Mouse (Mus musculus): ENCODE measurements around the gene Tbx1.

Gene Tbx1

DNA sequence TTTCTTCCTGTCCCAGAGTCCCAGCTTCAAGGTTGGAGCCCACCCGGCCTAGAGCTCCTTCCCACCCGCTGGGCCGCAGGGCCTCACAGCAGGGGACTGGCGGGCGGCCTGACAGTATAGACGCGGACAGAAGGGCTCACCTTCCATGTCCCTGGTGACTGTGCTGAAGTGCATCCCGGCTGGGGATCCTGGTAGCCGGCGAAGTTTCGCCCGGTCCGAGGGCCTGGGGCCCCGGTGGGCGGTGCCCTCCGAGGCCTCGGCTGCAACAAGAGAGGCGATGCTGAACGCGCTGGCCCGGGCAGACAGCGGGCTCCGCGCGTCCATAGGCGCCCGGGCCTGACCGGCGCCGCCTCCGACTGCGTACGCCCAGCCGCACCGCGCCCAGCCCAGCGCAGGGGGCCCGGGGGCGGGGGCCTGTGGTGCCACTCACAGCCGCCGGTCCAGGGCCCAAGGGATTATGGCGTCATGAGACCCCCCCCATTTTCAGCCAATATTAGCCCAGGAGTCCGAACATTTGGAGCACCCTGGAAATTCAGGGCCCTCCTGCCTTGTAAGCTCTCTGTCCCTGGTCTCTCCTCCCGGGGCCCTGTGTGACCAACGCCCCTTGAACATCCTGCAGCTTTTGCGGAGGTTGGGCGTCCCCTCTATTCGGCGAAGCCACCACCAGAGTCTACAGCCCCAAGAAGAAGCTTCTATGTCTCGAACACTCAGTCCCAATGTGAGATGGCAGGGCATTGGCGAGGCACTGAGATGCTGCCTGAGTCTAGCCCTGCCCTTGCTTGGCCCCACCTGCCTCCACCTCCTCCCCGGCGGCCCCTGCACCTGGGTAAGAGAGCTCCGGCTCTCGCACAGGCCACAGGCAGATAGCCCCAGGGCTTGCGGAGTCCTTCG lies 2.4 kb downstream of the Tbx1 start:
- no peak for DNase-seq (ENCODE audit: low read depth, low spot score)

DNA sequence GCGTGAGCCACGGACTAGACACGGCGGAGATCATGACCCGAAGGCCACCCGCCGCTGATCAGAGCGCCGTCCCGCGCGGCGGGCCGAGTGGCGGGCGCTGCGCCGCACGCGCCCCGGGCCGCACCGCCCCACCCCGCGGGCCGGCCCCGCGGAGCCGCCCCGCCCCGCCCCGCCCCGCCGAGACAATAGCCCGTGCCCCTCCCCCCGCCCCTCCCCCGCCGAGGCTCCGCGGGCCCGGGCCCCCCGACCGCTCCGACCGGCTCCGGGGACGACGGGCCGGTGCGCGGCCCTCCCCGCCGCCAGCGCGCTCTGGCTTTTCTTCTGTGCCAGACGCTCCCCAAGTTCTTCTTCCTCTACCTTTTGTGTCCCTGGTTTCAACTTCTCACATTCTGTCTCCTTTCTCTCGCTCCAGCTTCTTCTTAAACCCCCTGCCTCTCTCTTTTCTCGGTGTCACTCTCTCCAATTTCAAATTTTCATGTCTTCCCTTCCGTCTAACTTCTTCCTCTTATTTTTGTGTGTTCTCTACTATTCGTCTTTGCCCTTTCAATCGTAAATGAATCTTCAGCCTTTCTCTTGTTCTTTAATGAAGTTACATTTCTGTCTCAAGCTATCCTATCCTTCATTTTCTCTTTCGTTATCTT lies 3.4 kb downstream of the Tbx1 start:
- DNase-seq (ENCODE audit: low read depth, low spot score): no peak

DNA sequence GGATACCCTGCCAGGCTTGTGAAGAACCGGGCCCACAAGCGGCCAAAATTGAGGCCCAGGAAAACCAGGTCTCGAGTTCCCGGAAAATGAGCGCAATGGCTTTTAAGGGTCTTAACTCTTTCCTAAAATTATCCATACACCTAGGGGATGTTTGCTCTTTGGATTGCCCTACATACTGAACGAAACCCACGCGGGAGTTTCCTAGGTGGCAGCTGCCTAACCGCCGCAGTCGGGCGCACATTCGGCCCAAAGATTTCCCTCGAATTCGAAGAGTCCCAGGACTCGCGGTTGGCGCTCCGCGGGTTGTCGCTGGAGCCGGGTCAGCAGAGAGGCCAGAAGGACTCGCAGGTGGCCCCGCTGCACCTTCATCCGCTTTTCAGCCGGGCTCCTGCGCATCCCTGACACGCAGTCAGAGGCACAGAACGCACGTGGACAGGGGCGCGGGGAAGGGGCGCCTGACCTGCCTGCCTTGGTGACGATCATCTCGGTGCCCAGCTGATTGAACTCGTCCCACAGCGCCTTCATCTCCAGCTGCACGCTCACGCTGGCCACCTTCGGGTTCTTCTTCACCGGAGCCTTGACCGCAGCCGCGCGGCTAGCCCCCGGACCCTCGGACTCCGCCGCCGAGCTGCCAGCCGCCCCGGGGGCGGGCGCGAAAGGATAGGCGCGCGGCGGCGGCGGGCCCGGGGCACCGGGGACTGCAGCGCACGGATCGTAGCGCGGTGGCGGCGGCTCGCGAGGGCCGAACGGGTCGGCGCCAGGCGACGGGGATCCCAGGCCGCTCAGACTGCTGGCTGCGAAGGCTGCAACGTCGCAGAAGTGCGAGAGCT lies 4.2 kb downstream of the Tbx1 start:
- DNase-seq (ENCODE audit: low read depth, low spot score): no peak

DNA sequence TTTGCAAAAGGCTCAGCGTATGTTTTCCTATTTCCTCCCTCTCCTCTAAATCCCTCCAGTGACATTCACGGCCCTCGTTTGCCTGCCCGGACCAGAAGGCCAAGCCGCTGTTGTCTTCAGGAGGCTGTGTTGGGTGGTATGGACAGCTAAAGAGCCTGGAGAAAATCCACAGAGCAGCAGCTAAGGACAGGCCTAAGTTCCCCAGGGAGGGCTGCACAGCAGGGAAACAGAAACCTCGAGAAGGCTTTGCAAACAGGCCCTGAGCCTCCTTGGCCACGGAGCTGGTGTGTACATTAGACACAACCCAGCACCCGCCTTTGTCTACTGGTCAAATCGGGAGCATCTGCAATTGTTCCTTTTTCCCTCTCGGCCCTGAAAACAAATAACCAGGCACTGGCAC lies 4.8 kb downstream of the Tbx1 start:
- no peak for DNase-seq (ENCODE audit: low read depth, low spot score)

DNA sequence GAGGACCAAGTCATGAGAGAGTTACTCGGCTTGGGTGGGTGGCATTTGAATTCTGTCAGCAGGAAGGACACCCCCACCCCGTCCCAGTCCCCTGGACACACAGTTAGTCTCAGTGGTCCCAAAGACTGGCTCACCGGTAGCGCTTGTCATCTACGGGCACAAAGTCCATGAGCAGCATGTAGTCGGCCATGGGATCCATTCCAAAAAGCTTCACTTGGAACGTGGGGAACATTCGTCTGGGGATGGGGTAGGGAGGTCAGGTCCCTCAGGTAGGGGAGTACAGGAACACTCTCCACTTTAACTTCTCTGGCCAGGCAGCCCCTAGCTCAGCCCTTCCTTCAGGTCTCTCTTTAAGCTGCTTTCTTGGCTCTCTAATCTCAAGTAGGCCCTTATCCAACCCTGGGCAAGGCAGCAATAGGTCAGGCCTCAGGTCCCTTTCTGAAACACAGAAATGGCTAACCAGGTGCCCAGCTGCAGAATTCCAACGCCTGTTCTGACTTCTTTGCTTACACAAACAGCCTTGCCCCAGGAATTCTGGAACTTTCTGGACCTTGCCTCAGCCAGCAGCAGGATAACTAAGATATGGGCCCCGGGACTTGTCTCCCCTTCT lies 5.5 kb downstream of the Tbx1 start:
- DNase-seq (ENCODE audit: low read depth, low spot score): no peak

DNA sequence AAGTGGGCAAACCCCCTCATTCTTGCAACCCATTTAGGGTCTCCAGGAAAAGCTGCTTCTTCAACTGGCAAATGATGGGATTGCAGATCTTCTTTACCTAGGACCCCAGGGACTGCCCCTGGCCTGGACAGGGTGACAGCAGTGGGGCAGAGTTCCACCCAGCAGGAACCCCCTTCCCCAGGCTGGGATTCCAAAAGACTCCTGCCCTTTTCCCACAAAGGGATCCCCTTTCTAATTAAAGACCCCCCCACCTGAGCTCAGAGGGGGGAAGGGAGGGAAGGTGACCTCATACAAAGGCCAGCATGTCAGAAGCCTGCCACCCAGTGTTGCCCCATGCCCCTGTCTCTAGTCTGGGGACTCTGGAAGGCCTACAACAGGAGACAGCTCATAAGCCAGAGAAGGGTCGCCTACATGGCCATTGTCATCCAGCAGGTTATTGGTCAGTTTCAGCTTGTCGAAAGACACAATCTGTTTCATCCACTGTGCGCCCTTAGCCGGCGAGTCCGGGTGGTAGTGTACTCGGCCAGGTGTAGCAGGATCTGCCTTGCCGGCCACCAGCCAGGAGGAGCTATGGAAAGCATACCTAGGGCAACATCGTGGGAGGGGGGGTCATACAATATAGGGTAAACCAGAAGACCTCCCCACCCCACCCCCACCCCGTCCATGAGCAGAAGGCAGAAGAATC lies 6.7 kb downstream of the Tbx1 start:
- DNase-seq (ENCODE audit: low read depth, low spot score): no peak

DNA sequence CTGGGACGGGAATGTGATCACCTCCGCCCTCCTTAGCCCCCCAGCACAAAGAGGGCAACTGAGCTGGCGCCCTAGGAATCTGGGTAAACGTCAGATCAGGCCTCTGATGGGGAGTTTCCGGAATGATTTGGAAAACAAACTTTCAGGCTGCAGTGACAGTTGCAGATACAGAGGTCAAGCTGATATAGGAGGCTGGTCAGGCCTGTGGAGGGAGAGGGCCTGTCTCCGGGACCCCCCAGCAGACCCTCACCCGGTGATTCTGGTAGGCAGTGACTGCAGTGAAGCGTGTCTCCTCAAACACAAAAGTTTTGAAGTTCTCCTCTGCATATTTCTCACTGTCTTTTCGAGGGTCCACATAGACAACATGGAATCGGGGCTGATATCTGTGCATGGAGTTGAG lies 7.3 kb downstream of the Tbx1 start:
- DNase-seq (ENCODE audit: low read depth, low spot score): no peak

DNA sequence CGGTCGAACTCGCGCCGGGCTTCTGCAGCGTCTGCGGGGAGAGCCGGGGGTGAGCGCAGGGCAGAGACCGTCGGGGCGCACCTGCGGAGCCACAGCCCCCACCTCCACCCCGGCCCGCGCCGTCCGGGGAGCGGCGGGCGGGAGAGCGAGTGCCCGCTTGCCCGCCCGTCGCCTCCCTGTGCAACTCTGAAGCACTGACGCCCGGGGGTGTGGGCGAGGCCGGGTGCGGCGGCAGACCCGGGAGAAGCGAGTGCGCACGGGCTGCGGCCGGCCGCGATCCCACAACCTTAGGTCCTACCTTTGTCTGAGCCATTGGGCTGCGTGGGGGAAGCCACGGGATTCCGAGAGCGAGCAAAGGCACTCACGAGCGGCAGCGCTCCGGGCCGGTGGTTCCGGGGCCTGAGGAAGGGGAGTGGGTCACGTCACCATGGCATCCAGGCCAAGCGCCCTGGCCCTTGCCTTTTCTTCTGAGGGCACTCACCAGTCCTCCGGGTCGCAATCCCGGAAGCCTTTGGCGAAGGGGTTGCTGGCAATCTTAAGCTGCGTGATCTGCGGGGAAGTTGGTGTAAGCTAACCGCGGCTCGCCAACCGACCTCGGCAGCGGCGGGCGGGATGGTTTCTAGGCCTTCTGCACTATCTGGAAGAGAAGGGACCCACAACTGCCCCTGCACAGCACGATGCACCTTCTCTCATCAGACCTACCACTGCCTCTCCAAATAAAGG lies 7.9 kb downstream of the Tbx1 start:
- DNase-seq (ENCODE audit: low read depth, low spot score): no peak

DNA sequence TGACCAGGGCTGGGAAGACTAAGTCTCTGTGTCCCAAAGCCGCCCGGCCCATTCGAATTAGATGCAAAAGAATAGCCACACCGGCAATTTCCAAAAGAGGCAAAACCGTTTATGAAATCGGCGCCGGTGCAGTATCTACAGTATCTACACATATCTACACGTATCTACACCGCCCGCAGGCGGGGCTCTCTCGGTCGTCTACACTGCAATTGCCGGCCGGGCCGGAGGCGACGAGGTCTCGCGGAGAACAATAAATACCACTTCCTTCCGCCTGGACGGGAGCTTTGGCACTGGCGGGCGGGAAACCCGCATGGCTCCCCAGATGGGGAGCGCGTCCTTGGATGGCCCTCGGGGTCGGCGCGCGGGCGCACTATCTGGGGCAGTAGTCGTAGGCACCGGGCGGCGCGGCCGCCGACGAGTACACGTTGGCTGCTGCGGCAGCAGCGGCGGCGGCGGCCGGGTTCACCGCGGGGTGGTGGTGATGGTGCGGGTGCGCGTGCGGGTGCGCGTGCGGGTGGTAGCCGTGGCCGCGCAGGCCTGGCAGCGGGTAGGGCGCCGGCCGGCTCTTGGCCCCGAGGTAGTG lies 8.8 kb downstream of the Tbx1 start:
- no peak for DNase-seq (ENCODE audit: low read depth, low spot score)

DNA sequence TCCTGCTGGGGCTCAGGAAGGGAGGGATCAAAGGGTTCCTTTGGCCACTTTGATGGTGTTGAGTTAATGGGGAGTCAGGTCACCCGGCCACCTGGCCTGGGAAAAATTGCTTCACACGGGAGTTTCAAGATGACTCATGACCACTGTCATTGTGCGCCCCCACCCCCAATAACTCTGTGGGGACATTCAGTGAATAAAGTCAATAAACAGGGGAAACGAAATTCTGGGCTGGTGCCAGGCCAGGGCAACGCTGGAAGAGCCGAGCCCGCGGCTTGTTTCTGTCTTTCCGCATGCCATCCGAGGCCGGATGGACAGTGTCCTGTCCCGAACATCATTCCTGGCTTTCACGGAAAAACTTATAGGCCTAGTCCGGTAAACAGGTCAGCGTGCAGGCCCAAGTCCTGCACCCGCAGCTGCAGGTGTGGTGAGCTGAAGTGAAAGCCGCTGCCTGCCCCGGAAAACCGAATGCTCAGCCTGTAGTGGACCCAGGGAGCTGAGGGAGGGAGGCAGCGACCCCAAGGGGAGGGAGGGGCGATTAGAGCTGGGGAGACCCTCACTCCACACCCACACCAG lies 9.3 kb downstream of the Tbx1 start:
- no peak for DNase-seq (ENCODE audit: low read depth, low spot score)

DNA sequence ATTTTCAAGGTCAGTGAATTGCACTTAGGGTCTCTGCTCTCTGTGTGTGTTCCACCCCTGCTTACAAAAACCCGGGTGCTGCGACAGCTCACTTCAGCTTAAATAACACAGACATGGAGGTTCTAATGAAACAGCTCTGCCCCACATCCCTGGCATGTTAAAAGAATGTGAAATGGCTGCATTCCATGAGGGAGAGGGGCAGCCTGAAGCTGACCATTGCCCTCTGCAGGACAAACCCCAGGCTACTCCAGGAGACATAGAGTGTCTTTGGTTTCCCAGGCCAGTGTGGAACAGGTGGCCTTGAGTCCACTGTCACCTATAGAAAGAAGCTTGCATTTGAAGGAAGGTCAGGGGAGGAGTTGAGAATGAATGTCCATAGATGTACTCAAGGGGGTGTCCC lies 10.1 kb downstream of the Tbx1 start:
- no peak for DNase-seq (ENCODE audit: low read depth, low spot score)

DNA sequence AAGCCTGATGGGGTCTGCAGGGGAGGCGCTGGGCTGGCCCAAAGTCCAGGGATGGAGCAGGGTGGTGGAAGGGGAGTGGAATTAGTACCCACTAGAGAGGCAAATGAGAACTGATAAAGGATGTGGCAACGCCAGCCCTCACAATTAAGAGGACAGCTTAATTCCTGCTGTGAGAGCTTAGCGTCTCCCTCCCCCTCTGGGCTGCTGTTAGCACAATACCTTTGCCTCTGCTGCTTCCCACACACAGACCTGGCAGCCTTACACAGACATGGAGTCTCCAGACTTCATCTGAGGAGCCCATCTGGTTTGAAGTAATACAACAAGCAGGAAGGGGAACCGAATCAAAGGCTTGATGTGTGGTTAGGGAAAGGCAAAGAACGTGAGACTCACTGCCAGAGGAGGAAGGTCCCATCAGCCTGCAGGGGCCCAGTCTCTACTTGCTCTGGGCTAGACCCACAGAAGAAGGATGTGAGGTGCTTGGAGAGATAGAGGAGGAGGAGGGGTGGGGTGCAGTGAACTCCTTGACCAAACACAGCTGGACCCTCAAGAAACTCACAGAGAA lies 12.8 kb downstream of the Tbx1 start:
- no peak for DNase-seq (ENCODE audit: low read depth, low spot score)

DNA sequence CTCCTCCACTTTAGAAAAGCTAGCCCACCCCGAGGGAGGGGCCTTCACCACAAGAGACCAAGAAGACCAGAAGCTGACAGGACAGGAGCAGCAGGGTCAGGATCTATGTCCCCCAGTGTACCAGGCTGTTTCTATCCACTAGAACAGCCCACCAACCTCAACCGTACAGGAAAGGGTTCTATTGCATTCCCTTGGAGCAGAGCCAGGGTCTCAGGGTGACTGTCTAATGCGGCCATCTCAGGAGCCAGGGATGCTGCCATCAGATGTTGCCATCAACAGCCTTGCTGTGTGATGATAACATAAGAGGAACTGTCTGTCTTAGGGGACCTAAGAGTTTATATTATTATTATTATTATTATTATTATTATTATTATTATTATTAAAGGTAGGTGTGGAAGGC lies 13.4 kb downstream of the Tbx1 start:
- no peak for DNase-seq (ENCODE audit: low read depth, low spot score)

DNA sequence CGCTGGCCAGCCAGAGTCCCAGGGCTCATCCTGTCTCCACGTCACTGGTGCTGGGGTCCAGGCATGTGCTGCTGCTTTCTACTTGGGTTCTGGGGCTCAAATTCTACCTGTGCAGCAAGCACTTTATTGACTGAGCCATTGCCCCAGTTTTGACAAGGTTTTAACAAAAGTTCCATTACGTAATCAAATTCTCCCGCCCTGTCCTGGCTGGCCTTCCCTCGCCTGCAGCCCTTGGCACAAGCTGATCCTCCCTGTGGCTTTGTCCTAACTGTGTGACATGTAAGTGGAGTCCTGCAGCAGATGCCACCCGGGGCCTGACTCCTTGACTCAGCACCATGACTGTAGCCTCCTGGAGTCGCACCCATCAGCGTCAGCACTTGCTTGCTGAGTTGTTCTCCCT lies 16.3 kb downstream of the Tbx1 start:
- no peak for DNase-seq (ENCODE audit: low read depth, low spot score)

DNA sequence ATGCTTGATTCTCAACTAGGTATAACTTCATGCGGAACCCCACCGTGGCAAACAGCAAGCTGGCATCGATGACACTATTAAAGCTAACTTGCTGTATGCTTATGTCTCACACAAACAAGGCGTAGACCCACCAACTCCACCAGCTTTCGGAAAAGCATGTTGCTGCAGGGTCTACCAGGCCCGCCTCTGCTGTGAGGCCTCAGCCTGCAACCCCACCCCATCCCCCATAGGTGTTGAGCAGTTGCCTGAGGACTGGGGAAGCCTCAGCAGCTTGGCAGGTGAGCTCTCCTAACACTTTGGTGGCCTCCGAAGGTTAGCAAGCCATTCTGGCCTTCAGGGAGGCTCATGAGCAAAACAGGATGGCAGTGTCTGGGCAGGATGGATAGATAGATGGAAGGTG lies 21.9 kb downstream of the Tbx1 start:
- DNase-seq (ENCODE audit: low read depth, low spot score): no peak

DNA sequence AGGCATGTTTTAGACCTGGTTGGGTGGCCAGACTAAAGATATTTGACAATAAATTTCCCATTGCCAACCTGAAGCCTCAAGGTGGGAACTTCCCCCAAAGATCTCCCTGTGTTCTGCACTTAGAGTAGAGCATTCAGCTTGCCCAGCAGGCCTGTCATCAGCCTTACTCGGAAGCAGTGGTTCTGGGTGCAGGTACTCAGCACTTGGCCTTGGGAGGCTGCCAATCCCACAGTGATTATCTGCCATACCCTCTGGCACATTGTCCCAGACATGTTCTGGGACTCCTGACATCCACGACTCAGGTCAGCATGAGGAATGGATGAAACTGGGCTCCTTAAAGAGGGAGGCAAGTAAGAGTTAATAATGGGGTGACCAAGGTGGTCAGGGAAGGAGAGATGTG lies 26.0 kb downstream of the Tbx1 start:
- no peak for DNase-seq (ENCODE audit: low read depth, low spot score)

DNA sequence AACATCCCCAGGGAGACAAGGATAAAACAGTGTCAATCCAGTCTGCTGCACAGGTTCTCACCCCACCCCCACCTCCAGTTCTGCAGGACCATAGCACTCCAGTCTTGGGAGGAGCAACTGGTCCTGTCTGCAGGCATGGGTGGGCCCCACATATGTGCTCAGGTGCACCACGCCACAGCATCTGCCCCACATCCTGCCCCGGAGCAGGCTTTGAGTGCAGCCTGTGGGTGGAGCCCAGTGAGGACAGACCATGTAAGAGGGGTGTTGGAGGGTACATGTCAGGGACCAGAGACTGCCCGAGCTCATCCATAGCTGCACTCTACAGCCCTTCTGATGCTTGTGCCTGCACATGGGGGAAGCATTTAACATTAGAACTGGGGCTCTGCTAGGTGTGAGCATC lies 34.0 kb downstream of the Tbx1 start:
- no peak for DNase-seq (ENCODE audit: low read depth, low spot score)

DNA sequence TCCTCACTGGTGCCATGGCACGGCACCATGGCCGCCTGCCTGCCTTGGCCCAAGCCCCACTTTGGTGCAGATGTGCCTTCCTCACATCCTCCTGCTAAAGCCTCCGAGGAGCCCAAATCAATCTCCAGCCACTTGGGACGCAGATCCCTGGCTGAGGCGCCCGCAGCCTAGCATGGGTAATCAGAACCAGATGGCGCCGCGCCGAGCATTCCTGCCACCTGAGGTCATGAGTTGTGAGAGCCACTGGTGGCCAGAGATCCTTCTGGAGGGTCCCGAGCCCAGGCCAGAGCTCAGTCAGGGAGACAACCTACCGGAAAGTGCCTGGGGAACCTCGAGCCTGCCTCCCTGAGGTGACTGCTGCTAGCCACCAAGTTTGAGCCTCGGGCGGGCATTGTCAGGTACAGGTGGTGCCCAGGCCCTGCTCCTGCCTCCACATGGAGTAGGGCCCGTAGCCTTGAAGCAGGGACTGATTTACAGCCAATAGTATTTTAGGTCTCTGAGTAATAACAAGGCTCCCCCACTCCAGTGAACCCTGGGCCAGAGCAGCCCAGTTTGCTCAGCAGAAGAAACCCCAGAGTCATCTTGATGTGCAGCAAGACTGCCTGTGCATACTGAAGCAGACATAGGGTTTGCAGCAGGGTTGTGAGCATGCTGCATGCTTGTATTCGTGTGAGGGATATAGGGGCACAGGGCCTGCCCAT lies 35.1 kb downstream of the Tbx1 start:
- no peak for DNase-seq (ENCODE audit: low read depth, low spot score)

DNA sequence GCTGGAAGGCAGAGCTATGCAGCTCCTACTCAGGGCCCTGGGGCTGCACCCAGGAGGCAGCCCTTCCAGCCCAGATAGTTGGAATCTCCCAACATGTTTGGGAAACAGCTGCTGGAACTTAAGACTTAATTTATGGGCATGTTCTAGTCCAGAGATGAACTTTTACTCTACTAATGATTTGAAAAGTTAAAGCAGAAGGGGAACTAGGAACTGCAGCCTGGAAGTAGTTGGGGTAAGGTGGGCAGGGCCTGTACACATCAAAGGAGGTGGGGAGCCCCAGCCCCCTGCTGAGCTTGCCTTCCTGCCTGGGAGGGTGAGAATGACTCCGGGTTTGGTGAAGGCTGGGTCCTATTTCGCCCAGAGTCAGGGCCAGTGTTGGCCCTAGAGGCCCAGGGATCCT lies 35.8 kb downstream of the Tbx1 start:
- no peak for DNase-seq (ENCODE audit: low read depth, low spot score)
